Mouse (Mus musculus) G1E (cell line): Measurements from ENCODE around the gene Ahcyl2.

Source experiments
- CTCF ChIP-seq: IDR thresholded peaks from 2 replicates; pipeline ENCODE4 v1.5.1; 2012; ENCODE audit warnings: low read depth, low read length, inconsistent platforms, mixed read lengths
- GATA1 ChIP-seq: IDR thresholded peaks from 2 replicates; pipeline ENCODE4 v1.6.1; 2012; ENCODE audit warnings: borderline replicate concordance, low read length, inconsistent platforms, mixed read lengths
- GATA2 ChIP-seq: IDR thresholded peaks from 2 replicates; pipeline ENCODE4 v1.6.1; 2012; ENCODE audit warnings: low read depth, low read length, inconsistent platforms, borderline replicate concordance
- POLR2AphosphoS5 ChIP-seq: IDR thresholded peaks from 2 replicates; pipeline ENCODE4 v1.6.1; 2012; ENCODE audit warnings: low read depth, low read length, inconsistent platforms; ENCODE audit not compliant: insufficient replicate concordance
- TAL1 ChIP-seq: conservative IDR thresholded peaks from 2 replicates; pipeline ENCODE4 v1.6.1; 2012; ENCODE audit warnings: low read depth, low read length, inconsistent platforms, mixed read lengths

- TF ChIP-seq CTCF, result no peak
- no peak for TF ChIP-seq GATA1
- no peak for TF ChIP-seq TAL1
- TF ChIP-seq POLR2AphosphoS5, result no peak
- no peak for TF ChIP-seq GATA2
Measured at GRCm38 (mm10) chr6:29881936-29882335, 114.1 kb downstream of the Ahcyl2 start.
